Mouse (Mus musculus) cerebellum, adult 8-10 months (tissue): Measurements from ENCODE around the gene Zfp804b.
"Not testable (repeated sequence)": the region's sequence is repeated elsewhere in the genome, so short reads cannot be mapped to it uniquely, and the experiment has no call there.

Experiments
- DNase-seq: peaks from one replicate; pipeline ENCODE4 v3.0.0; 2022

The Zfp804b gene

DNA sequence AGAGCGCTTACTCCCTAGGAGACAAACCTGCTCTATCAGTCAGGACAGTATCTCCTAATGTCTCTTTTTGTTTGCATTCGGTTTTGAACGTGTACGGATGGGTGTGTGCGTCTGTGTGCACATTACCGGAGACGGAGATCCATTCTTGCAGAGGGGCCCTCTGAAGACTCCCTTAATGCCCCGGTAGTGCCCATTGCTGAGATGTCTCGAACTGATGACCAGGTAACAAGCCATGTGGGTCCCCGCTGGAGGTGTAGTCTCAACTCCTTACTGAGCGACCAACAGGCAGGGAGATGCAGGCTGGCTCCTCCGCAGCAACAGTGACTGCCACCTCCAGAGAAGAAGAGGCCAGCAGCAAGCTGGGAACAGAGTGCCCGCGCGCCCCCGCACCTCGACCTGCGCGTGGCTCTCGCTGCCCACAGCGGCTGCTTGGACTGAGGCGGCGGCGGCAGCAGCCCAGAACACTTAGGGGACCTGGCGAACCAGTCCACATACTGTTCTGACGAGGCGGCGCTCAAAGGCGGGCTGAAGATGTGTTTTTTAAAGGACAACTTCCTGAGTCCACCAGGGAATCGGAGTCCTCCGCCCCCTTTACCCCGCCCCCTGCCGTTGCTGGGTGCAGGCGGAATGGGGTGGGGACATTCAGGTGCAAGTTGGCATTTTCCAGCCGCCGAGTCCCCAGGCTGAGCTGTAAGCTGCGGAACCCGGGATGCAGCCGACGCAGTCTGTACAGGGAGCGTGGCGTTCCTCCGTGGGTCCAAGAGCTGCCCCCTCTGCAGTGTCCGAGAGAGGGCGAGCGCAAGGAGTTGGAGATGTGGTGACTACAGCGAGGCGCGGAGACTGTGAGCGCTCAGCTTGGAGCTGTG lies at the start of gene Zfp804b:
Zfp804b (minus strand) TSS at position 612 of the 866 bp plus-strand sequence.
- no peak for DNase-seq

DNA sequence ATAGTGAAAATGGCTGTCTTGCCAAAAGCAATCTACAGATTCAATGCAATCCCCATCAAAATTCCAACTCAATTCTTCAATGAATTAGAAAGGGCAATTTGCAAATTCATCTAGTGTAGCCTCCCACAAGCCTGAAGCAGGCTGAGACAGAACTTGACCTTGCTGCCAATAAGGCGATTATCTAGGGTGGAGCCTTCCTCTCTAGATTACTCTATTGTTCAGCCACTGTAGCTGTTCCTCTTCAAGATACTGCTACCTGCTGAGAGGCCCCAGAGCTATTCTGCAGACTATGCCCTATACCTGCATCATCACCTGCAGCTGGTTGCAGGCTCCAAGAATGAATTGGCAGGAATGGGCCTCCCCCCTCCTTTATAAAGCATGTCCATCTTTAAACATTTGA lies 20.1 kb upstream of the Zfp804b start:
- not testable (repeated sequence) for DNase-seq

DNA sequence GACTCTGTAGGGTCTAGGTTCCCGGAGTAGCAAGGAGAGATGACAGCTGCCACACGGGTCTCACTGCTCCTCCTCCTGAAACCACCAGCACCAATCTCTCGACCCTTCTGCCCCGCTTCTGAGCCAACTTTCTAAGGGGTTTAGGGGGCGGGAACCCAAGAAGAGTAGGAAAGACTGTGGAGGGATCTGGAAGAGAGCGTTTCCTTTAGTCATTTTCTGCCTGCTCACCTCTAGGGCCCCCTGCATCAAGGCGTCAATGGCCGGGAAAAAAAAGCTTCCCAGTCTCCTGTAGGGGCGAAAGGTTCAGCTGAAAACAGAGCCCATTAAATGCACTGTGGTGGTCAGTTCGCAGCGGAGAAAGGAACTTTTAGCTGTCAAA lies 444 bp upstream of the Zfp804b start:
- no peak for DNase-seq

DNA sequence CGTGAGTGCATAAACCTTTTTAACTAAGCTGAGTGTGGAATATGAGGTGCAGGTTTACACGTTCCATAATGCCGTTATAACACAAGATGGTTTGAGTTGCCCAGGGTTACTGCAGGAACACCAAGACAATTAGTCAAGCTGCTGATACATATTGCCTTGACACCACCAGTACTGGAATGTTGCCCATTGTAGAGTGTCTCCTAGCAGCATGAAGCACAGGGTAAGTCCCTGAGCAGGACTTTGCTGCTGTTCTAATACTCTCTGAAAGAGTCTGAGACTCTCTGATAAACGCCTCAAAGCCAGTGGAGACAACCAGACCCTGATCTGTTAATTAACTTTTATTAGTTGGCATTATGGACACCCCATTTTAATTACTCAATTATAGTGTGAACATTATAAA lies 19.0 kb downstream of the Zfp804b start:
- DNase-seq, result no peak

DNA sequence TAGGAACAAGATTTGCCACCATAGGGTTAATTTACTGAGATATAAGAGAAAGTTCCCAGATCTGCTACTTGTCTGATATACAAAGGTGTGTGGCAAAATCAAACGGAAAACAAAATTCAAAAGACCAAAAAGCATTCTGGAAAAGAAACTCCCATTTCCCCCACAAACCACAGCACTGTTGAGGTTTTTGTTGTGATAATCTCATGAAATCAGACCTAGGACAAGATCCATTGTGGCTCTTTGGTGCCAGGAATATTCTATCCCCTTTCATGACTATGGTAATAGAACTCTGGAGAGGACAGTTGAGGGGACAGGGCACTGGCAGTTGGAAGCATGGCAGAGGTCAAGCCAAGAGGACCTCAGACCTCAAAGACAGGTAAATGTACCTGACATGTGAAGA lies 40.7 kb downstream of the Zfp804b start, which contains the start of gene Tex47:
Tex47 (plus strand) TSS at position 301 of the 400 bp plus-strand sequence.
- DNase-seq, result no peak

DNA sequence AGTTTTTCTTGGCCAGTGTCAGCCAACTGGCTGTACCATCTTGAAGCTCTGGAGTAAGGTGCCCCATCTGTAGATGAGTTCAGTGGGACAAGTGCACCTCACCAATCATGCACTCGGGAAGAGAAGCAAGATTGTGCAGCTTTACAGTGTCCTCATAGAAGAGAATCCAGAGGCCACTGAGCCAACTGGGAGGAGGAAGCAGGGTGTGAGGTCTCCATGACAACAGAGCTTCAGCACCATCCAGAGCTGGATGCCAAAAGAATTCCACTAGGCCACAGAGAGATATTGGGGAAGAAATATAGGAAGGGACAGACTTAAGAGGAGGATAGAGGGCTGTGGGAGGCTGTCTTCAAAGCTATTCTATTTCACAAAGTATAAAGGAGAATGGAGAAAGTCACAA lies 41.6 kb downstream of the Zfp804b start:
- no peak for DNase-seq

DNA sequence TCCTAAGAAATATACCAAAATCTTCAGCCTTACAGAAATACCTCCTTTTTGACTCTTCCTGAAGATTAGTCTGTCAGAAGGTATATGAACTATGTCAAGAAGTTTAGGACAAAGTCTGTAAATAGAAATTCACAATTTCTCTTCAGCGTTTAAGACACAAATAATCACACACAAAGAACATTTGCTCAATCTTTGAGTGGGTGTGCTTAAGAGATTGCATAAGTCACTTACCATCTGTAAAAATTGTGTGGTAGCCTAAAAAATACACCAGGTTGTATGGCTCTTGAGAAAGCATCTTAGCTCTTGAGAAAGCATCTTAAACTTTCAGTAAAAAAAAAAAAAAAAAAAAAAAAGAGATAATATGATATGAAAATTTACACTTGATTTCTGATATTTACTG lies 60.2 kb downstream of the Zfp804b start:
- no peak for DNase-seq

DNA sequence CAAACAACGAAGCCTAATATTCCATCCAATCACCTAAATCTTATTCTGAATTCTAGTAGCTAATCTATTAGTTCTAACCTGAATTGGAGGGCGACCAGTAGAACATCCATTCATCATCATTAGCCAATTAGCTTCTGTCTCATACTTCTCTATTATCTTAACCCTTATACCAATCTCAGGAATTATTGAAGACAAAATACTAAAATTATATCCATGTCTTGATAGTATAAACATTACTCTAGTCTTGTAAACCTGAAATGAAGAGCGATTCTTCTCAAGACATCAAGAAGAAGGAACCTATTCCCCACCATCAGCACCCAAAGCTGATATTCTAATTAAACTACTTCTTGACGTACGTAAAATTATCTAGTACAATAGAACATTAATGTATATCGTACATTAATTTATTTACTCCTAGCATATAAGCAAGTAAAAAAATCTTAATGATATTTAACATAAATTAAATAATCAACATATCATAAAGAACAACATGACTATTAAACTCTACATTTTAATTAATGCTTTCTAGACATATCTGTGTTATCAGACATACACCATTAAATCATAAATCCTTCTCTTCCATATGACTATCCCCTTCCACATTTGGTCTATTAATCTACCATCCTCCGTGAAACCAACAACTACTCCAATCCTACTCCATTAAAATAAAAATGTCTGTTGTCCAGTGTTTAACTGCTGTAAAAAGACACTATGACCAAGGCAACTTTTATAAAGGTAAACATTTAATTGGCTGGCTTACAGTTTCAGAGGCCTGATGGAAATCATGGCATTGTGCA lies 67.7 kb downstream of the Zfp804b start:
- no peak for DNase-seq

DNA sequence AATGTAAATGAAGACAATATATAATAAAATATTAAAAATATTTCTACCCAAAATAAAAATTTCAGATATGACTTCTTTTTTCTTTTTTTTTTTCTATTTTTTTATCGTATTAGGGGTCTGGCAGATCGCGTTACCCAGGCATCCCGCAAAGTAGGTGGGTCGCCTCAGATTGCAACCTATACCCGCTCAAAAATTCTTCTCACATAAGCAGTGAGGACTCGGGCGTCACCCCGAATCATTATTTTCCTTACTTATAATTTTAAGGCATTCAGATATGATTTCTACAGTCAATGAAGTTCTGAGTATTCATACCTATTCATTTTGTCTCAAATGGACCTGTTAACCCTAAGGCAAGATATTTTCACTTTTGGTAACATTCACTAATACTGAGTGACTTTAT lies 167.0 kb downstream of the Zfp804b start:
- DNase-seq, result no peak

DNA sequence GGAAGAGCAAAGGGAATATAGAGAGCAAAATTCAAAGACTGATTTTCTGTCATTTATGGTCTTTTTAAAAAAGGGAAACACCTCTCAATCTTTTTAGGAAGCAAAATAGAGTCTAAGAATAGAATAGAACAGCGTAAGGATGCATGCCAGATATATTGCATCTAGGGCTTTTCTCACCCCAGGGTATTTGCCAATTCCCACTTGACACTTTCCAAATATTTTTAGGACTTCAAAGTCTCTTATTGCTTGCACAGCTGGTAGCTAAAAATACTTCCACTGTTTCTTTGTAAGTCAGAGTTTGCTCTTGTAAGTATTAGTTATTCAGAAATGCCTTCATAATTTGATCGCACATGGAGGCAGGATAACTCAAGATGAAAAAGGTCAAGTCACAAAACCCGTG lies 204.9 kb downstream of the Zfp804b start:
- no peak for DNase-seq

DNA sequence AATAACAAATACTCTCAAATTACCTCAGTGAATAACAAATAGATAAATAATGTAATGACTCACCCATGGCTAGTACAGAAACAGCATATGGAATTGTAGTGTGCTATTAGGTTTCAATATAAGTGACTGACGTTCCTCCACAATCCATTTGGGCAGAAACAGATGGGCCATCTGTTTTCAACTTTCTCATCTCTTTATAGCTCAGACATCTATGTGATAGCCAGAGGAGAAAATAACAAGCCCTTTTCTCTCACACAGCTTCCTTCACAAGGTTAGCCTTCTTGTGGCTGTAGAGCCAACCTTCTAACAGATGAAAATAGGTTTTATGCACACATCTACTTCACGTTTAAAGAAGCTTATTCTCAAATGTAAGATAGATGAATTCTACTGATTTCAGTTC lies 242.2 kb downstream of the Zfp804b start:
- DNase-seq, result no peak

DNA sequence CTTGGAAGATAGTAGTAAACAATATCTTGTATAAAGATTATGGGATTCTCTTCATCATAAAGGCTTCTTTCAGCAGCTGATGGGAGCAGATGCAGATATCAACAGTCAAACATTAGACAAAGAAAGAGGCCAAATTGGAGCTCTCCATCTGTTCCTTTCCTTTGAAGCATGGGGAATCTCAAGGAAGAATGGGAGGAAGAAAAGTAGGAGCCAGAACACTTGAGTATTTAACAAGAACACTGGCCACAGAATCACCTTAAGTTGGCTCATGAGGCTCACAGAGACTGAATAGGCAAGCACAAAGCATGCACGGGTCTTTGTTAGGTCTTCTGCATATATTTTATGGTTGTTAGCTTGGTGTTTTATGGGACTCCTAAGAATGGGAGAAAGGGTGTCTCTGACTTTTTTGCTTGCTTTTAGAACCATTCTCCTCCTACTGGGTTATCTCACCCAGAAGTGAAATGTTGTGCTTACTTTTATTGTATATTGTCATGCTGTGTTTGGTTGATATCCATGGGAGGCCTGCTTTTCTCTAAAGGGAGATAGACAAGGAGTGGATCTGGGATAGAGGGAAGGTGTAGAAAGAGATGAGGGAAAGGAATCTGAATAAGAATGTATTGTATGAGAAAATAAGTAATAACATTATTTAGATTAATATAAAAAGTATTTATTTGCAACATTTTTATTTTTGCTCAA lies 270.5 kb downstream of the Zfp804b start:
- DNase-seq, result no peak

DNA sequence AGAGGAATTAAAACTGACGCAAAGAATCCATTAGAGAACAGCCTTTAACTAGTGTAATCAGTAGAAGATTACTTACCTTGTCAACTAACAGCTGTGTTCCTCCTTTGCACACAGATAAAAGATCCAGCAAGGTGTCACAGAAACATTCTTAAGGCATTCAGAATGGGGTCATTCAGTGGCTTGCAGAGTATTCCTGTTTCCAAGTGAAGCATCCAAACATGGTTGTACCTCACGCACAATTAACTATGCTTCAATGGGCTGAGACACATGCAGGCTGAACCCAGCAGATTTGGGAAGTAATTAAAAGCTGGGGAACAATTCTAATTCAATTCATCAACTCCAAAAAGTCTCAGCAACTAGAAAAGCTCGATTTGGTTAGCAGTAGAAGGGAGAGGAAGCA lies 337.1 kb downstream of the Zfp804b start:
- DNase-seq, result no peak

DNA sequence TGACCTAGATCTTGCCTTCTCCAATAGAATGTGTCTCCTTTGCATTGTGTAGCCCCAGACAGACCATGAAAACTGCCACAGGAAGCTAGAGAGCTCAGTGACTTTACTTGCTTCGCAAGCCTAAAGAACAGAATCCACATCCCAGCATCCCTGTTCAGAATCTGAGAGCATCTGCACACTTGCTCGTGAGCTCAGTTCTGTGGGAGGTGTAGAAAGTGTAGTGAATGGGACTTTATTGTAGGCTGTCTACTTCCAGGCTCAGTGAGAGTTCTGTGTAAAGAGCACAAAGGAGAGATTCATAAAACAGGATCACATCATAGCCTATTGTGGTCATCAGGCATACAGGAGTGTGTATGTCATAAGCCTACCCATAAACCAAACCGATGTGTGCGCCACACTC lies 360.6 kb downstream of the Zfp804b start:
- no peak for DNase-seq

DNA sequence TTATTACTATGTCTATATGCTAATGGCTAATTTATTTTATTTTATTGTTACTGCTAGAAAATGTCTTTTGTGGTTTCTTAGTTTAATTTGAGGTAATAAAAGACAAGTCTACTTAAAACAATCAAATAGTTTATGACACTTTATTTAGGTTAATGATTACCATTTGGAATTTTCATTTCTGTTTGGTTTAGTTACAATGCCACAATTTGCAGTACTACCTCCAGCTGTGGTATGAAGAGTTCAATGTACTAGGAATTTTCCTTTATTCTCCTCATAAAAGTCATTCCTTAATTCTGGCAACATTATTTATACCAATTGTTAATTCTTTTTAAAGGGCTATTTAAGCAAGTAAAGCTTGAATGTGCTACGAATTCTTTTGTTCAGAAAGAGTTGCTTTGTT lies 409.7 kb downstream of the Zfp804b start:
- no peak for DNase-seq

DNA sequence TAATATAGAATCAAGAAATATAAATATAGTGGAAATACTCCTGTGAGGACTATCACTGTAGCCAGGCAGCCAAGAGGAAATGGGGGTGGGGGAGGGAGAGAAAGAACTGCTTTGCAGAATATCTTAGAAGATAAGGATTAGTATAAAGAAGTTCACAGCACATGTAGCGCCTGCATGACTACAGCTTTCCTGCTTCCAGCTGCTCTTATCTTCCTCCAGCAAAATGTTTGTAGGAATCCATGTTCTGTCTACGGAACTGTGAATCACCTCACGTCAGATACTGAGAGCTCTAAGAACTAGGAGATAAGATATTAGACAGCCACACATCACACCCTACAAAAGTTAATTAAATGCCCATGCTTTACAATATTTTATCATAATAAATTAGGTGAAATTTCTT lies 433.3 kb downstream of the Zfp804b start:
- no peak for DNase-seq

DNA sequence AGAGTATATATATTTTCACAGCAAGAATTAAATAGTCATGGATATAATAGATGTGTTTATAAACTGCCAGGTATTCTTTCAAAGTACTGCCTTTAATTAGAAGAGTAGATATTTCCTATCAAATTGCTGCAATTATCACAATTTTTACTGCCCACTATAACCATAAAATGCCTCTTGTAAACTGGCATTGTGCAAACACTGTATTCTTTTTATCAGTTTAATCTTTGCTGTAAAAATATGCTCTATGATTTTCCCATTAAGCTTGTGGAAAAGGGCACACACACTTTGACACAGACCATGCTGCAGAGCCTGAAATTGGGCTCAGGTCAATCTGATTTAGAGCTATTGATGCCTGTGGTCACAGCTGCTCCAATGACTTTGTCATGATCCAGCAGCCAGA lies 463.2 kb downstream of the Zfp804b start:
- no peak for DNase-seq

DNA sequence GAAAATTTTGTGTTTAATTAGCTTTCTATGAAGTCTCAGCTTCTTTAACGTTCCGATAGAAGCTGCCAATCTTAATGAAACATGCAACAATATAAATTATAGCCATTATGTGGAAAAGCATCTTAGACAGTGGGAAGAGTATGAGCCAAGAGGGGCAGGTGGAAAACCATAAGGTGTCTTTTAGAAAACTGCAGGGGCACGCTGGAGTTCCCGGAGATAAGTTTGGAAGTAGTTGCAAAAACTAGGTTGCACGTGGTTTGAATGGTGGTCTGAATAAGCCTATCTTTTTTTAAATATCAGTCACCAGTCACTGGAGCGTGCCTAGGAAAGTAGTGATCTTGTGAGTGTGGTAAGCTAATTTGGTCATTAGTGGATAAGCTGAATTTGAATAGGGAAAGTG lies 473.0 kb downstream of the Zfp804b start:
- no peak for DNase-seq

DNA sequence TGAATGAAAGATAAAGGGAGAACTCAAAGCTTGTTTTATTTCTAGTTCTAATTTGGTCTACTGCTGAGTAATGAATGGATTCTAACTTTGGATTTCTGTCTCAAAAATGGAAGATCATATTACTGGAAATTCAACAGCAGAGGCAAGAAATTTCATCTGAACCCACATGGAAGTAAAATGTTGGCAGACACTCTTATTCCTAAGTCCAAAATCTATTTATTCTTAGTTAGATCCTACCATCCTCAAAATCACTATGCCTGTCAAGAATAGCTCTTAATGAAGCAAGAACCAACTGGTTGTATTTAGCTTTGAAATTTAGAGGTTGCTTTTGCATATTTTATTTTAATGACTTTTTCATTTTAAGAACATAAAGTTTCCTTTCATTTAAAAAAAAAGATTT lies 473.6 kb downstream of the Zfp804b start:
- no peak for DNase-seq

DNA sequence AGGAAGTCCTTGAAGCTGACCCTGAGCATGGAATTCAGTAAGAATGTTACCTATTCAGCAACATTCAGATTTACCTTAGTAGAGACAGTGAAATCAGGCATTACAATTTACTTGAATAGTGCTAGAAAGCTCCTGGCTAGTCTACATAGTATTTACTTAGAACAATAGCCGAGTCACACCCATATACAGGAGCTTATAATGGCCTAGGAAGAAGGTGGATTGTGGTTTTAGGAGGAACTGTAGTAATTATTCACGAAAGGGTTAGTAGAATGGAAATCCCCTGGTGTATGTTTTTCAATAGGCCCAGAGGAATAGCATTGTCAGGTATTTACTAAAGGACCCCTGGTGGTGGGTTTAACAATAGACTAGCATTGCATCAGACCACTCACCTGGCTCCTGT lies 549.2 kb downstream of the Zfp804b start:
- no peak for DNase-seq

DNA sequence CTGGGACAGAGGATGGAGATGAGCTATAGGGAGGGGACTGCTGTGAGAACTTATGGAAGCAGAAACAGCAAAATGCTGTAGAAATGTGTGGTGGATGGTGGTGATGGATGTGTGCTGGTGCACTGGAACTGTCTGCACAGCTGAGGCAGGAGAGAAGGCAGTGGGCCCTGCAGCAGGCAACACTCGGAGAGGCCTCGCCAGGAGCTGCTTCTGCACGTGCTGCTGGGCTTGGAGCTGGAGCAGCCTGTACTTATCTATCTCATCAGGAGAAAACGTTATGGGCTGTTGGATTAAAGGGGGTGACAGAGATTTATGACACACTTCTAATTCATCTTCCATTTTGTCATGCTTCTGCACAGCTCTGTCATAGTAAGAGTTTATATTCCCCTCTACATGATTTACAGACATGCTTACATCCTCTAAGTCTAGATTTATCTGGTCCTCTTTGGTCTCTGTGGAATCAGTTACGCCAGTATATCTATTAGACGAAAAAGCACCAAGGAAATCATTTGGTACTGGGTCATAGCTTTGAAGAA lies 575.1 kb downstream of the Zfp804b start:
- DNase-seq, result no peak
